Mouse (Mus musculus): ENCODE measurements at regions not wholly inside any gene's neighbourhood (a gene's known extent, or its start where the extent isn't known, plus 50 kb on each side); places are given as distances from the start of the nearest gene placed in this dataset.

DNA sequence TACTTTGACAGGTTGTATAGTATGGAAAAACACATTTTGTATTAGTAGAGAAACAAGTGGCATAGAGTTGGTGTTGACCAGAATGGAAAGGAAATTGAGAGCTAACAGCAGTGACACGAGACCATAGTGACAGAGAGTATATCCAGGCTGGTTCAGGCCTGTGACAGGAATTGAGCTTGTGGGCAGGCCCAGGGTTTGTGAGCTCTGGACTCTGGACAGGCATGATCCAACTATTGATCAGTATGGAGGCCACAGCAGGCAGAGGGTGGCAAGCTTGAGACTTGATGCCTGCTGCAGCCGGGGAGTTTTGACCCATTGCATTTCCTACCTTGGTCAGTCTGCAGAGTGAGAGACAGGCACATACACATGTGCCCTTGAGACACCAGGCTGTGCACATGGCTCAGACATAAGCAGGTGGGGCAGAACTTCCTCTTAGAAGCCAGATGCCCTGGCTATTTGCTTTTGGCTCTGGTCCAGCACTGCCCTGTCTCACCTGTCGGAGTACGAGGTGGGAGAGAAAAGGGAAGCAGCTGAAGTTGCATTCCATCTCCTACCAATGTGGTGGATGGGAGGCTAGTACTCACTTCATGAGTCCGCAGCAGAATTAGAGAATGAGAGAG is 1006.2 kb upstream of the Cdh20 start:
- no peak overlapping the region for H3K9ac ChIP-seq
- H3K27me3 ChIP-seq (replicated peaks), result no peaks in the 10 kb centered on the region
- H3K9me3 ChIP-seq, result no peaks in the 10 kb centered on the region
- no peaks in the 10 kb centered on the region for H3K36me3 ChIP-seq (replicated peaks)
- no peak overlapping the region for H3K4me3 ChIP-seq
- no peak for ATAC-seq (replicated peaks)
- 87% methylated on average over 5 of the region's 5 CpGs for WGBS
- no peak overlapping the region for H3K4me2 ChIP-seq
- H3K27ac ChIP-seq, result no peak overlapping the region
- H3K4me1 ChIP-seq, result no peaks in the 10 kb centered on the region

DNA sequence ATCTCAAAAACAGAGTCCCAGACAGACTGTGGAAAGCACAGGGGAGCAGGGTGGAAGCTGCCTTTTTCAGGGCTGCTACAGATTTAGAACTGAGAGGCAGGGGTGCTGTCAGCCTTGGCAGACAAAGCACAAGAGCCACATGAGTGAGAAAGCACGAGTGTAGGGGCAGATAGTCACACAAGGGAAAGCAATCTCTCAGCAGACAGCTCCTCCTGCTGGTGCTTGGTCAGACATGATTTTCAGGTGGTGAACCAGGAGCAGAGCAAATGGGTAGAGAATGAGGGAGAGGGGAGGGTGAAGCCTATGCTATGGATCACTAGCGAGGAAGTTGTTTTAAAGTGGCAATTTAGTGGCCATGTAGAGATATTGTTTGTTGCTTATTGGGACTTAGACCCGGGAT is 1005.6 kb upstream of the Cdh20 start:
- no peaks in the 10 kb centered on the region for H3K27me3 ChIP-seq (replicated peaks)
- WGBS, result 44% methylated on average over 3 of the region's 3 CpGs
- no peak overlapping the region for H3K27ac ChIP-seq
- ATAC-seq (replicated peaks), result no peak
- no peaks in the 10 kb centered on the region for H3K4me1 ChIP-seq
- no peaks in the 10 kb centered on the region for H3K9me3 ChIP-seq
- H3K36me3 ChIP-seq (replicated peaks), result no peaks in the 10 kb centered on the region
- H3K4me3 ChIP-seq, result no peak overlapping the region
- no peak overlapping the region for H3K9ac ChIP-seq
- no peak overlapping the region for H3K4me2 ChIP-seq

DNA sequence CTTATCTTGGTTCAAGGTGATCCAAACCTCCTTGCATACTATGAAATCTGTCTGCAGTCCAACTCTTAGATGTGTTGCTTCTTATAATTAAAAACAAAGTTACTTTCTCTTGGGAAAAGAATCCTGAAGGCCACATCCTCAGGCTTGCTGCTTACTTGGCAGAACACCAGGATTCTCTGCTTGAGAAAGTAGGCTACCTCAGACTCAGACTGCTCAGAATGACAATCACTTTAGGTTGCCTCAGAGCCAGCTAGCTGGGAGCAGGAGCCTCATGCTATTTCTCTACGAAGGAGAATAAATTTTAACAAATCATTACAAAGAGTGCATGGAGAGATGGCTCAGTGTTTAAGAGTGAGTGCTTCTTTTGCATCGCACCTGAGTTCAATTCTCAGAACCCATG is 1001.0 kb upstream of the Cdh20 start:
- Histone ChIP-seq H3K4me1 (no peaks in the 10 kb centered on the region), H3K4me3 (no peak overlapping the region), H3K27ac (no peak overlapping the region), H3K9me3 (no peaks in the 10 kb centered on the region), H3K36me3 (replicated peaks) (no peaks in the 10 kb centered on the region), H3K27me3 (replicated peaks) (no peaks in the 10 kb centered on the region), H3K9ac (no peak overlapping the region), H3K4me2 (no peak overlapping the region)
- 73% methylated on average over 2 of the region's 2 CpGs for WGBS
- ATAC-seq (replicated peaks), result no peak

DNA sequence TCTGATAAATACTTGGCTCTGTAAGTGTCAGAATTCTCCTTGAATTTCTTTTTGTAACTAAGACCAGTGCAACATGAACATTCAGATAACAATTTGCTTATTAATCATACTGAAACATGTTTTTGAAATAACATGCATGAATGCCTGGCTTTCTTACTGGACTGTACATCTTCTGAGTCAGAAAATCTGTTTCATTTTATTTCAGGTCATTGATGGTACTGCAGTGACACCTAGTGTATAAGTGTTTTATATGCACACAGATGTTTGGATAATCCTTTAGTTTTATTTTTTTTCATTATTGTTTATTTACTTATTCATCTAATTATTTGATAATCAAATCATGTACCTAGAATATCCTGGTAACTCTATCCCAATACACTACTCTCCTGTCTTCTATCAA is 983.6 kb upstream of the Cdh20 start:
- Histone ChIP-seq H3K9ac (no peak overlapping the region), H3K36me3 (replicated peaks) (no peaks in the 10 kb centered on the region), H3K4me2 (no peak overlapping the region), H3K9me3 (0 out of 2 replicates have a peak, but pooled peaks cover 2% of the 10 kb centered on the region), H3K4me1 (no peaks in the 10 kb centered on the region), H3K27ac (no peak overlapping the region), H3K27me3 (replicated peaks) (no peaks in the 10 kb centered on the region), H3K4me3 (no peak overlapping the region)
- peak; percentile 66; the same call in 1 of the 2 replicates for ATAC-seq (replicated peaks)

DNA sequence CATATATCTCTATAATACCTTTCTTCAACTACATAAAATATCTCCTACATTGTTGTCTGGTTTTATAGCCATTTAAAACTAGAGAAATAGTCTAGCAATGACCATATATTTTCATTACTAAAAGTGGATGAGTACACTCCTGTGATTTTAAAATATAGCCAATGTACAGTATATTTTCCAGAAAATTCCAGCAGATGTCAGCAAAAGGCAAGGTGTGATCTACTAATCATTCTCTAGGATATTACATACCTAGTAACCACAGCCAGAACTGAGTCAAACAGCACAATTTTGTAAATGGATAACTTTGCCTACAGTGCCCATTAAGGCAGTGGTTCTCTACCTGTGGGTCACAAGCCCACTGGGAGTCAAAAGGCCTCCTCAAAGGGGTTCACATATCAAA is 972.0 kb upstream of the Cdh20 start:
- H3K27me3 ChIP-seq (replicated peaks), result no peaks in the 10 kb centered on the region
- H3K4me1 ChIP-seq, result no peaks in the 10 kb centered on the region
- H3K36me3 ChIP-seq (replicated peaks), result no peaks in the 10 kb centered on the region
- no peak overlapping the region for H3K27ac ChIP-seq
- no peak overlapping the region for H3K4me2 ChIP-seq
- no peaks in the 10 kb centered on the region for H3K9me3 ChIP-seq
- no peak overlapping the region for H3K9ac ChIP-seq
- no peak overlapping the region for H3K4me3 ChIP-seq
- no peak for ATAC-seq (replicated peaks)

DNA sequence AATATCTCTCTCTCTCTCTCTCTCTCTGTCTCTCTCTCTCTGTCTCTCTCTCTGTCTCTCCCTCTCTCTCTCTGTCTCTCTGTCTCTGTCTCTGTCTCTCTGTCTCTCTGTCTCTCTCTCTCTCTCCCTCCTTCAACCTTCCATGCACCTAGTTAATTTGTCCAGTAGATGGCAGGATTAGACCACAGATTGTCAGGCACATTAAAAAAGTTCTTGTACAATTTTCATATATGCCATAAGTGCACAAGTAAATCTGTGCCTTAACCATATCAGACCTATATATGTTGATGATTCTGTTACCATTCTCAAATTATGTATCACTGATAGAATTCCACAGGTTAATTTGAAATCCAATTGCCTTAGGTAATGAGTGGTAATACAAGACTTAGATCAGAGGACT is 969.0 kb upstream of the Cdh20 start:
- Histone ChIP-seq H3K36me3 (replicated peaks) (no peaks in the 10 kb centered on the region), H3K27ac (no peak overlapping the region), H3K9me3 (no peaks in the 10 kb centered on the region), H3K4me3 (no peak overlapping the region), H3K4me1 (no peaks in the 10 kb centered on the region), H3K4me2 (no peak overlapping the region), H3K9ac (no peak overlapping the region), H3K27me3 (replicated peaks) (no peaks in the 10 kb centered on the region)
- ATAC-seq (replicated peaks), result peak; percentile 54; the same call in 1 of the 2 replicates

DNA sequence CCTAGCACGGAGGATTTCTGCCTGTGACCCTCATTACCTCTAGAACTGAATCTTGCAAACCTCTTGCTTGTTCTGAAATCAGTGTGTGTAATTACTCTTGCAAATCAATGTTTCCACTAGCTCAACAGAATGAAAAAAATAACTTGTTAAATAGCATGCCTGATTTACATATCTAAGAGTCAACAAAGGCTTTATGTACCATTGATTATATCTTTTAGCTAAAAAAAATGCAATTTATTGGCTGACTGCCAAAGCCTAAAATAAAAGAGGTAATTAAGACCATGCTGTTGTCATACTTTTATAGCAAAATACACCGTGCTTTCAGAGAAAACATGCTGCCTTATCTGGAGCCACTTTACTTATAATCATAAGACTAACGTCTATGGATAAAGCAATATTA is 950.4 kb upstream of the Cdh20 start:
- Histone ChIP-seq H3K9me3 (no peaks in the 10 kb centered on the region), H3K4me1 (no peaks in the 10 kb centered on the region), H3K27me3 (replicated peaks) (no peaks in the 10 kb centered on the region), H3K4me2 (no peak overlapping the region), H3K36me3 (replicated peaks) (no peaks in the 10 kb centered on the region), H3K9ac (no peak overlapping the region), H3K4me3 (no peak overlapping the region), H3K27ac (no peak overlapping the region)
- no peak for ATAC-seq (replicated peaks)
- WGBS, result 49% methylated on average over 3 of the region's 3 CpGs

Data from midbrain, embryonic 15.5 days (tissue).